Mouse (Mus musculus): ENCODE results near the gene Megf11. TPM values are rescaled to one million over a fixed set of nuclear protein-coding genes. Genes with fewer than 3 reads are reported as not detected.

Gene Megf11
- polyA plus RNA-seq, 1 experiment from 2014 or later = 1.4 TPM

DNA sequence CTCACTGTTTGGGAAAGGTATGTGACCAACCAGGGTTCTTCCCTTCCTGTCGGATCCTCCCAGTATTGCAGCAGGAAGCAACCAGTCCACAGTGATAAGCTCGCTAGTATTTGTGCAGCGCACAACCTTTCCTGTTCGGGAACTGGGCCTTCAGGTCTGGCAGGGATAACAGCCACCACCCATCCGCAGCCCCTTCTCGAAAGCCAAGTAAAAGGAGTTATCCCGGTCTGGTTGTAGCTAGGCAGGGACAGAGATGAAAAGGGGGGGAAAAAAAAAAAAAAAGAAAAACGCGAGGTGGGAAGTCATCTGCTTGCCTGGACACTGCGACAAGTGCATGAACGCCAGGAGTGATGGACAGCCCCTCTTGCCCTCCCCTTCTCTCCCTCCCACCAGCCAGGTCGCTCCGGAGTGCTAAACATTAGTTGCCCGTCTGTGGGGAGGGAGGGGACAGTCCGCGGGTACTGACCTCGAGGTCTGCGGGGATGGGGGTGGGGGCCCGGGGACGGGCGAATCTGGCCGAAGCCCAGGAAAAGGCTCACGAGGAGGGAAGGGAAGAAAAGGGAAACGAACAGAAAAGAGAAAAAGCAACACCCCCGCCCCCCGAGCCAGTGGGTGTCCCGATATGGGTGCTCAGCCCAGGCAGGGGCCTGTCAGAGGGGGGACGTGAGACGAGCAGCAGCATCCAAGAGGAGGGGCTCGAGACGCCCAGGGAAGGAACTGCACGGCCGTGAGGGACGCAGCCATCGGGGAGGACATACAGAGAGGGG lies 351.4 kb downstream of the Megf11 start:
- Histone ChIP-seq H3K9me3 (ENCODE audit: control insufficient read depth, low read length) (no peaks in the 10 kb centered on the region), H3K9ac (ENCODE audit: low read length) (peak overlapping the region; percentile 74), H3K4me2 (ENCODE audit: low read depth, severe bottlenecking) (peak overlapping the region; percentile 73), H3K36me3 (ENCODE audit: control insufficient read depth, insufficient read depth, low read length) (no peaks in the 10 kb centered on the region), H3K27me3 (ENCODE audit: control insufficient read depth, insufficient read depth, low read length) (no peaks in the 10 kb centered on the region), H3K4me1 (ENCODE audit: control insufficient read depth, insufficient read depth, low read length) (no peaks in the 10 kb centered on the region), H3K27ac (replicated peaks; ENCODE audit: low read depth, low read length) (peak overlapping the region; percentile 61; the same call in 1 of the 2 replicates), H3K4me3 (ENCODE audit: low read depth, low read length) (peak overlapping the region; percentile 77)
- WGBS = under 1% methylated on average over 35 of the region's 35 CpGs
- ATAC-seq (ENCODE audit: insufficient number of reproducible peaks, low FRiP score, low TSS enrichment, low read depth) (peak; percentile 71), DNase-seq (ENCODE audit: low spot score) (peak; percentile 60)

DNA sequence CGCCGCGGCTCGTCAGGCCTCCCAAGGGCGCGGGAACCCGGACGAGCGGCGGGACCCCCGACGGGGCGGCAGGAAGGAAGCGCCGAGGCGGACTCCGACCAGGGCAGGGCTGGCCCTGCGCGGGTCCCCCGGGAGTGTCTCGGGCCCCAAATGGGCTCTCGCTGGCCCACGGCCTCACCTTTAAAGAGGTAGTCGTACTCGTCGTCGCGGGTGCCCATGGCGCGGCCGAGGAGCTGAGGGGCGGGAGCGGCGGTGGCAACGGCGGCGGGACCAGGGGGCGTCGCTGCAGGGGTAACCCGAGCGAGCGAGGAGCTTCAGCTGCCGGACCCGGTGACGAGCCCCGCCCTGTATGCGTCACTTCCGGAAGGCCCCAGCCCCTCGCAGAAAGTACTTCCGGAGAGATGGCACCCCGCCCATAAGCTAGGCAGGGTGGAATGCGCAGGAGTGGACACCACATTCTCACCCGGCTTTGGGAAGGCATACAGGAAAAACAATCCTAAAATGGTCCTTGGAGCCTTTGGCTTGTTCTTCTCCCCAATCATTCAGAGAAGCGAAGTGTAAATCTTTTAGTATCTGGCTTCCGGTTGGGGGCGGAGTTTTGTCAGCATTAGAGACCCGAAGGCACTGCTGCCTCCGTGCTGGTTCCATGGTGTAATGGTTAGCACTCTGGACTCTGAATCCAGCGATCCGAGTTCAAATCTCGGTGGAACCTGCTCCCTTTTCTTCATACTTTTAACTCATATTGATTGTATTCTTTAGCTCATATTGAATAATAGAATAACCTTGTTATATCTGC lies 352.2 kb downstream of the Megf11 start, which contains the start of gene Rab11a:
Gene Rab11a (minus strand): TSS at position 353 of the 796 bp plus-strand sequence.
- Histone ChIP-seq H3K4me2 (ENCODE audit: low read depth, severe bottlenecking) (peak within 1 kb of the TSS; percentile 73), H3K9ac (ENCODE audit: low read length) (peak within 1 kb of the TSS; percentile 74), H3K9me3 (ENCODE audit: control insufficient read depth, low read length) (no peaks in the 10 kb centered on the region), H3K27ac (replicated peaks; ENCODE audit: low read depth, low read length) (peak within 1 kb of the TSS; percentile 61; the same call in 1 of the 2 replicates), H3K27me3 (ENCODE audit: control insufficient read depth, insufficient read depth, low read length) (no peaks in the 10 kb centered on the region), H3K4me3 (ENCODE audit: low read depth, low read length) (peak within 1 kb of the TSS; percentile 77), H3K36me3 (ENCODE audit: control insufficient read depth, insufficient read depth, low read length) (no peaks in the 10 kb centered on the region), H3K4me1 (ENCODE audit: control insufficient read depth, insufficient read depth, low read length) (no peaks in the 10 kb centered on the region)
- ATAC-seq (ENCODE audit: insufficient number of reproducible peaks, low FRiP score, low TSS enrichment, low read depth) (peak; percentile 95), DNase-seq (ENCODE audit: low spot score) (peak; percentile 98)
- WGBS = under 1% methylated on average over 41 of the region's 61 CpGs

DNA sequence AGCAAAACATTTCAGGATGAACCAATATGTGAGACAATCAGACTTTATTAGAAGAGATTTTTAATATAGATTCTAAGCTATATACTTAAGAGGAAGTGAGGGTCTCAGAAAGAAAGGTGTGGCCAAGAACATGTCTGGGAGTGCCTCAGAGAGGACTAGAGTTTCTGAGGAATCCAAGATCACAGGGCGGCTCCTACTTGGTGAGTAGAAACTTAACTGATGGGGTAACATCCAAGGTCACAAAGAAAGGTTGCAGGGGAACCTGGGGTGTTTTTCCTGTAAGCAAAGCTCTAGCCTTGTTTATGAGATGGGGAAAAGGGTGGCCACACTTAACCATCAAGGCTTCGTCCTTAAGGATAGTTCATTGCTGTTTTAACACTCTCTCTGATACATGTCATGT lies 353.6 kb downstream of the Megf11 start:
- no peak overlapping the region for H3K27ac ChIP-seq (replicated peaks; ENCODE audit: low read depth, low read length)
- WGBS = 86% methylated on average over 2 of the region's 2 CpGs
- ATAC-seq (ENCODE audit: insufficient number of reproducible peaks, low FRiP score, low TSS enrichment, low read depth) (no peak), DNase-seq (ENCODE audit: low spot score) (no peak)
- H3K4me1 ChIP-seq (ENCODE audit: control insufficient read depth, insufficient read depth, low read length) = no peaks in the 10 kb centered on the region
- H3K4me3 ChIP-seq (ENCODE audit: low read depth, low read length) = no peak overlapping the region
- no peaks in the 10 kb centered on the region for H3K36me3 ChIP-seq (ENCODE audit: control insufficient read depth, insufficient read depth, low read length)
- no peak overlapping the region for H3K4me2 ChIP-seq (ENCODE audit: low read depth, severe bottlenecking)
- H3K9ac ChIP-seq (ENCODE audit: low read length) = no peak overlapping the region
- no peaks in the 10 kb centered on the region for H3K9me3 ChIP-seq (ENCODE audit: control insufficient read depth, low read length)
- H3K27me3 ChIP-seq (ENCODE audit: control insufficient read depth, insufficient read depth, low read length) = no peaks in the 10 kb centered on the region

DNA sequence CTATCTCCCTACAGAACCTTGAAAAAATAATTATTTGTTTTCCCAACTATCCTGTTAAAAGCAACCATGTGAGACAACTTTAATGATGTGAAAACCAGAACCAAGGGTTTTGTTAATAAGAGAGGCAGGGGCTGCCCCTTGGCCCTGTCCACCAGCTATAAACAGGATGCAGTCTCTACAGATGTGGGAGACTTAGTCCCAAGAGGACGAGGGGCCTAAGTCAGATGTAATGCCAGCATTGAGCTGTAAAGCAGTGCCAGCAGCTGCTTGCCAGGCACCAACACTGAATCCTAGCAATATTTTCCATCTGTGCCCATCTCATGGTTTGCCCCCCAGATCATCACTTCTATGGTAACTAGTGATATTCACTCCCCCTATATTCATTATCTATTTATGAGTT lies 357.0 kb downstream of the Megf11 start:
- Histone ChIP-seq H3K9ac (ENCODE audit: low read length) (no peak overlapping the region), H3K4me2 (ENCODE audit: low read depth, severe bottlenecking) (no peak overlapping the region), H3K27me3 (ENCODE audit: control insufficient read depth, insufficient read depth, low read length) (no peaks in the 10 kb centered on the region), H3K27ac (replicated peaks; ENCODE audit: low read depth, low read length) (no peak overlapping the region), H3K36me3 (ENCODE audit: control insufficient read depth, insufficient read depth, low read length) (no peaks in the 10 kb centered on the region), H3K4me3 (ENCODE audit: low read depth, low read length) (no peak overlapping the region), H3K4me1 (ENCODE audit: control insufficient read depth, insufficient read depth, low read length) (no peaks in the 10 kb centered on the region), H3K9me3 (ENCODE audit: control insufficient read depth, low read length) (no peaks in the 10 kb centered on the region)
- 41% methylated on average over 1 of the region's 1 CpGs for WGBS
- DNase-seq (ENCODE audit: low spot score) (no peak), ATAC-seq (ENCODE audit: insufficient number of reproducible peaks, low FRiP score, low TSS enrichment, low read depth) (no peak)

DNA sequence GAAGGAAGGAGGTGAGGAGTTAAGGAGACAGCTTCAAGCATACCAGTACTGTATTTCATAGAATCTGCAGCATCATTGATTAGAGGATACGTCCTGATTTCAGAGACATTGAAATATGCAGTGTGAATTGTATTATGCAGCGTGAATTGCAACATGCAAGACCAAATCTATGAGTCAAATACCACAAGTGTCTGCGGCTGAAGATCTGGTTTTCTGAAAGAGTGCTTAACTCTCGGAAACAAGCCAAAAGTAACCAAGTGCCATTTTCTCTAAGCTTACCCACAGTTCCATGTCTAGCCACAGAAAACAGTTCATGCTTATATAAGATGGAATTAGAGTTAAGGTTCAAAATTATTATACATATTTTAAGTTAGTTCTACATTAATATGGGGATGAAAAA lies 362.3 kb downstream of the Megf11 start:
- Histone ChIP-seq H3K4me1 (ENCODE audit: control insufficient read depth, insufficient read depth, low read length) (no peaks in the 10 kb centered on the region), H3K4me2 (ENCODE audit: low read depth, severe bottlenecking) (no peak overlapping the region), H3K4me3 (ENCODE audit: low read depth, low read length) (no peak overlapping the region), H3K27me3 (ENCODE audit: control insufficient read depth, insufficient read depth, low read length) (no peaks in the 10 kb centered on the region), H3K9ac (ENCODE audit: low read length) (no peak overlapping the region), H3K9me3 (ENCODE audit: control insufficient read depth, low read length) (no peaks in the 10 kb centered on the region), H3K36me3 (ENCODE audit: control insufficient read depth, insufficient read depth, low read length) (no peaks in the 10 kb centered on the region), H3K27ac (replicated peaks; ENCODE audit: low read depth, low read length) (no peak overlapping the region)
- no peak for DNase-seq (ENCODE audit: low spot score)
- ATAC-seq (ENCODE audit: insufficient number of reproducible peaks, low FRiP score, low TSS enrichment, low read depth) = no peak
- WGBS = 77% methylated on average over 4 of the region's 4 CpGs

DNA sequence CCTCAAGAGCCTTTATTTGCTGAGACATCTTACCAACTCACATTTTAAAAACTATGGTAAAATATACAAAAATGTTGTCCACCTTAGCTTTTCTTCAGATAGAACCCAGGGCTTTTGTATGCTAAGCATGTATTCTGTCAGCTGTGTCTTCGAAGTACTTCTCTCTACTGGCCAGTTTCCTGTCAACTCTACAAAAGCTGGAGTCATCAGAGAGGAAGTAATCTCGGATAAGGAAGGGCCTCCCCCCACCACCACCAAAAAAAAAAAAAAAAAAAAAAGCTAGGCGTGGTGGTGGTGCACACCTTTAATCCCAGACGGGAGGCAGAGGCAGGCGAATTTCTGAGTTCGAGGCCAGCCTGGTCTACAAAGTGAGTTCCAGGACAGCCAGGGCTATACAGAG lies 363.9 kb downstream of the Megf11 start:
- Histone ChIP-seq H3K9ac (ENCODE audit: low read length) (no peak overlapping the region), H3K27ac (replicated peaks; ENCODE audit: low read depth, low read length) (no peak overlapping the region), H3K36me3 (ENCODE audit: control insufficient read depth, insufficient read depth, low read length) (no peaks in the 10 kb centered on the region), H3K4me2 (ENCODE audit: low read depth, severe bottlenecking) (no peak overlapping the region), H3K4me3 (ENCODE audit: low read depth, low read length) (no peak overlapping the region), H3K4me1 (ENCODE audit: control insufficient read depth, insufficient read depth, low read length) (no peaks in the 10 kb centered on the region), H3K9me3 (ENCODE audit: control insufficient read depth, low read length) (no peaks in the 10 kb centered on the region), H3K27me3 (ENCODE audit: control insufficient read depth, insufficient read depth, low read length) (no peaks in the 10 kb centered on the region)
- ATAC-seq (ENCODE audit: insufficient number of reproducible peaks, low FRiP score, low TSS enrichment, low read depth) = no peak
- DNase-seq (ENCODE audit: low spot score) = no peak
- WGBS = 81% methylated on average over 6 of the region's 6 CpGs

DNA sequence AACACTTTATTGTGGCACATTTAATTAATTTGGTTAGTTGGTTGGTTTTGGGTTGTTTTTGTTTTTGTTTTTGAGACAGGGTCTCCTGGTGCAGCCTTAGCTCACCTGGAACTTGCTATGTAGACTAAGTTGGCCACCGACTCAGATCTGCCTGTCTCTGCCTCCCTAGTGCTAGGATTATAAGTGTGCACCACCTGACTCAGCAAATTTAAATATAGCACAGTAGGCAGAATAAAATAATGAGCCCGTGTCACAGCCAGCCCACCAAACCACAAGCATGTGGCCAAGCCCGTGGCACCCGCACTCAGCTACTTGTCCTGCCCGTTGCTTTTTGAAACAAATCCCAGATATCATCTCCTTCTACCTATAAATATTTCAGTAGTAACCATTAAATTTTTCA lies 367.1 kb downstream of the Megf11 start:
- no peak for DNase-seq (ENCODE audit: low spot score)
- Histone ChIP-seq H3K36me3 (ENCODE audit: control insufficient read depth, insufficient read depth, low read length) (no peaks in the 10 kb centered on the region), H3K27me3 (ENCODE audit: control insufficient read depth, insufficient read depth, low read length) (no peaks in the 10 kb centered on the region), H3K9ac (ENCODE audit: low read length) (no peak overlapping the region), H3K27ac (replicated peaks; ENCODE audit: low read depth, low read length) (no peak overlapping the region), H3K4me2 (ENCODE audit: low read depth, severe bottlenecking) (no peak overlapping the region), H3K4me3 (ENCODE audit: low read depth, low read length) (no peak overlapping the region), H3K9me3 (ENCODE audit: control insufficient read depth, low read length) (no peaks in the 10 kb centered on the region), H3K4me1 (ENCODE audit: control insufficient read depth, insufficient read depth, low read length) (no peaks in the 10 kb centered on the region)
- ATAC-seq (ENCODE audit: insufficient number of reproducible peaks, low FRiP score, low TSS enrichment, low read depth) = no peak
- WGBS = 91% methylated on average over 5 of the region's 5 CpGs

DNA sequence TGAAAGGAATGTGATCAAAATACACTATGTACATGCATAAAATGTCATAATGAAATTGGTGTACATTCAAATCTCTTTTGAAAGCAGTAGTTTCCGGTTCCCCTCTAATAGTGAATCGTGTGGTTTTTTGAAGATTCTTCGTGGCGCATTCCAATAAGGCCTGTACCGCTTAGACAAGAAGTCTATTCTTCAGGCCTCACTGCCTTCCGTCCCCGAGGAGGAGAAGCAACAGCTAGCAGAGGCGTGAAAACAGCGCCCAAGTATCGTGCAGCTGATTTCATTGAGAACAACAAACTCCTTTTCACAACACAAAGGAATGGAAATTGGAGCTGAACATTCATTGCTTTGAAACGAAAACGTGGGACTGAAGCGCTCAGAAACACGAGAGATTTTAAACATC lies 372.6 kb downstream of the Megf11 start:
- no peak overlapping the region for H3K4me3 ChIP-seq (ENCODE audit: low read depth, low read length)
- H3K4me2 ChIP-seq (ENCODE audit: low read depth, severe bottlenecking) = no peak overlapping the region
- no peaks in the 10 kb centered on the region for H3K27me3 ChIP-seq (ENCODE audit: control insufficient read depth, insufficient read depth, low read length)
- DNase-seq (ENCODE audit: low spot score) (no peak), ATAC-seq (ENCODE audit: insufficient number of reproducible peaks, low FRiP score, low TSS enrichment, low read depth) (no peak)
- no peaks in the 10 kb centered on the region for H3K36me3 ChIP-seq (ENCODE audit: control insufficient read depth, insufficient read depth, low read length)
- 88% methylated on average over 14 of the region's 14 CpGs for WGBS
- H3K27ac ChIP-seq (replicated peaks; ENCODE audit: low read depth, low read length) = no peak overlapping the region
- no peaks in the 10 kb centered on the region for H3K9me3 ChIP-seq (ENCODE audit: control insufficient read depth, low read length)
- no peaks in the 10 kb centered on the region for H3K4me1 ChIP-seq (ENCODE audit: control insufficient read depth, insufficient read depth, low read length)
- no peak overlapping the region for H3K9ac ChIP-seq (ENCODE audit: low read length)
